Mouse (Mus musculus) left cerebral cortex, adult 11 months (tissue): ENCODE results near the gene Pla2g16.

Experiments
- DNase-seq: peaks from one replicate; pipeline ENCODE4 v3.0.0; 2022; ENCODE audit warnings: low spot score

Pla2g16 gene

DNA sequence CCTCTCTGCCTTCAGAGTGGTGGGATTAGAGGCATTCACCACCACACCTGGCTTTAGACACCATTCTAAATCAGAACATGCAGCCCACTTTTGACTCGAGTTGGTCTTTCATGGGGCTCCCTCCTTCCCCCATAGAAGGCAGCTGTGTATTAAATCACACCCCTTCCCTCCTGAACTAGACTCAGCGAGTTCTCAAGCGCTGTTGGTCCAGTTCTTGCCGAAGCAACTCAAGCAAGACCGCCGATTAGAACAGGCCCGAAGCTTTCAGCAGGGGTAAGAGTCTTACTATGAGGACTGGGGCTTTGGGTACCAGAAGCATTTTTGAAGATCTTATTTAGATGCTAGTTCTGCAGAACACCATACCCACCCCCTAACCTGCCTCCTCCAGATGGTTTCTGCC lies 55.9 kb downstream of the Pla2g16 start:
- no peak for DNase-seq

- no peak for DNase-seq
Observed at GRCm38 (mm10) chr19:7616231-7616930, 59.1 kb downstream of the Pla2g16 start.

DNA sequence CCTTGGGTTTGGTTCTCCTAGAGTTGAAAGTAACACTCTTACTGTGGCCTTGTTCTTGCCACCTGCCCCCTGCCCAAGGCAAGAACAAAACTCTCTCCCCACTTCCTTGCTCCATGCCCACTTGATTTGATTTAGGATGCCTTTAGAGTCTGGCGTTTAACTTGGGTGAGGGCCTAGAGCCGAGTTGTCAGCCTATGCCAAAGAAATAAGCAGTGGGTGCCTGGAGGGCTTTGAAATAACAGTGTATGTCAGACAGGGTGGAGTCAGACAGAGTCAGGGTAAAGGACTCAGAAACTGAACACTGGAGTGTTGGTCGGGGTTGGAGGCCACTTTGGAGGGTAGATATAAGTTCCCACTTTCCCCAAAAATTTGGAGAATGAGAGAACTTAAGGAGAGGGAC lies 59.8 kb downstream of the Pla2g16 start:
- no peak for DNase-seq

DNA sequence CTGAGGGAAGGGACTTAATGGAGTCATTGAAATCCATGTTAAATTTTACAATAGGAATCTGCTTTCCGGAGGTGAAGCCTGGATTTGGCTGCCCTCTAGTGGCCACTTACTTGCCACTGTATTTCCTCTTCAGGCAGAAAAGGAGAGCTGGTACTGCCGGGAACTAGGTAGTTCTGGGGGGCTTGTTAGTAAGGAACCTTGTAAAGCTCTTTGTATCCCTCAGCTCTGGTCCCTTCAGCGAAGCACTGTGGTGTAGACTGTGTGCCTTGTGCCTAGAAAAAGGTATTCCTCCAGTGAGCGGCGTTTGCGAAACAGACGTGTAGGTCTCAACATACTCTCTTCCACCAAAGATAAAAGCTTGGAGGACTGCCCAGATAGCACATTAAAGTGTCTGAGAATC lies 60.4 kb downstream of the Pla2g16 start:
- DNase-seq = peak; percentile 52

GRCm38 (mm10) chr19:7633021-7633420 lies 75.8 kb downstream of the Pla2g16 start:
- DNase-seq = no peak

GRCm38 (mm10) chr19:7633786-7634185 lies 76.5 kb downstream of the Pla2g16 start:
- no peak for DNase-seq
